Mouse (Mus musculus): ENCODE measurements around the gene Cd300a.

- no peak for TF ChIP-seq CTCF (IDR thresholded peaks at IDR 0.05; ENCODE audit: low read depth)
- no peak for TF ChIP-seq EP300 (IDR thresholded peaks at IDR 0.05; ENCODE audit: low read depth)
Observed at GRCm38 (mm10) chr11:114851608-114852310, 38.1 kb upstream of the Cd300a start.

Data from liver, embryonic 14.5 days (tissue).